ENCODE assay signal across 5 mouse cellular contexts in genomic region chrX:5765702-5766101, GRCm38 (mm10).
"Had no signal": no experiment of that assay in that cellular context is flagged by ENCODE, and none has a peak within 500 bp of the region (broad histone marks: within the 10 kb centered on the region; RNA-seq: fewer than 3 reads in every experiment).

No protein-coding gene starts in this region.

- DNase-seq: kidney, adult 2 months; kidney, postnatal 25 days; lung, adult 2 months; lung, postnatal 36 days; thymus, postnatal 4 days had no signal
